25 mouse cellular contexts compared by ENCODE assay signal in the genomic region with DNA sequence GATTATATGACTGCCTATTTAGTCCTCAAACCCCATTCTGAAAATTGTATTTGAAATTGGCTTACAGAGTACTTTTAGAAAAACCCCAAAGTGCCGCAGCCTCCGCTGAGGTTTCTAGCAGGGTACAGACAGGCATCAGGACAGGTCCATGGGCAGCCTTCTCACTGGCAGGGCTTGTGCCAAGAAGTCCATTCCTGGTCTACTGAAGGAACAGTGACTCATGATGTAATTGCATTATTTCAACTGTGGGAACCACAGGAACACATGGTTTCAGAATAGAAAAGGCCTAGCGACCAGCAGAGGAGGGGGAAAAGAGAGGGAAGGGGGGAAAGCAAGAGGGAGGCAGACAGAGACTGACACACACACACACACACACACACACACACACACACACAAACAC.
DNase-seq lines count a peak whose midpoint lies in the region; ATAC-seq and TF ChIP-seq lines count a peak whose summit lies in the region.
"Had no signal": no experiment of that assay in that cellular context is flagged by ENCODE, and none has a peak within 500 bp of the region (broad histone marks: within the 10 kb centered on the region; RNA-seq: fewer than 3 reads in every experiment).

No protein-coding gene starts in this region.

- no peak overlapping the region for H3K4me3 ChIP-seq in lung, postnatal 0 days (ENCODE audit: low read depth, low read length)
- H3K4me3 ChIP-seq in midbrain, embryonic 14.5 days (replicated peaks; ENCODE audit: low read depth, low read length) = no peak overlapping the region
- no peak overlapping the region for H3K4me3 ChIP-seq in layer of hippocampus, adult 2 months
- H3K4me3 ChIP-seq: forebrain, embryonic 15.5 days; heart, adult 2 months; heart, embryonic 13.5 days; hindbrain, embryonic 12.5 days; kidney, embryonic 15.5 days; limb, embryonic 13.5 days; liver, embryonic 12.5 days; midbrain, embryonic 12.5 days had no signal

- peak; percentile 8 to 18 for DNase-seq in cerebellum, postnatal 14 days
- no peak for DNase-seq in cerebellum, adult 11 months
- peak; percentile 27 for DNase-seq in lung, postnatal 0 days (ENCODE audit: low spot score)
- no peak for DNase-seq in lung, postnatal 4 days
- DNase-seq in brain, embryonic 14.5 days (ENCODE audit: low read depth) = peak; percentile 39
- DNase-seq in midbrain, embryonic 14.5 days = no peak
- DNase-seq in layer of hippocampus, adult 2 months (ENCODE audit: low spot score in 2 of 2) = no peak
- DNase-seq: B cell, adult 2 months; cerebellum, adult 9-10 months; embryo, embryonic 11 days; gastrocnemius, postnatal 36 days; heart, adult 2 months; heart, postnatal 14 days; kidney, adult 11 months; kidney, postnatal 36 days; lung, adult 18-20 months; lung, postnatal 14 days; thymus, adult 18-20 months had no signal

- no peak overlapping the region for H3K4me2 ChIP-seq in lung, postnatal 0 days (replicated peaks; ENCODE audit: low read depth, low read length)
- no peak overlapping the region for H3K4me2 ChIP-seq in midbrain, embryonic 14.5 days (ENCODE audit: low read length)
- H3K4me2 ChIP-seq: forebrain, embryonic 15.5 days; heart, embryonic 13.5 days; hindbrain, embryonic 12.5 days; kidney, embryonic 15.5 days; limb, embryonic 13.5 days; liver, embryonic 12.5 days; midbrain, embryonic 12.5 days had no signal

- 85% methylated on average over 3 of the region's 3 CpGs for WGBS in lung, postnatal 0 days
- 94% methylated on average over 3 of the region's 3 CpGs for WGBS in midbrain, embryonic 14.5 days

- no peak for ATAC-seq in lung, postnatal 0 days
- ATAC-seq in midbrain, embryonic 14.5 days (ENCODE audit: low FRiP score, low TSS enrichment) = no peak
- ATAC-seq: forebrain, embryonic 15.5 days; liver, embryonic 12.5 days had no signal

- no peaks in the 10 kb centered on the region for H3K27me3 ChIP-seq in lung, postnatal 0 days (replicated peaks; ENCODE audit: insufficient read depth, low read length)
- no peaks in the 10 kb centered on the region for H3K27me3 ChIP-seq in midbrain, embryonic 14.5 days (ENCODE audit: control insufficient read depth, insufficient read depth, low read length)
- H3K27me3 ChIP-seq: forebrain, embryonic 15.5 days; heart, embryonic 13.5 days; hindbrain, embryonic 12.5 days; kidney, embryonic 15.5 days; limb, embryonic 13.5 days; liver, embryonic 12.5 days; midbrain, embryonic 12.5 days had no signal

- TF ChIP-seq EP300 in lung, postnatal 0 days (IDR thresholded peaks at IDR 0.05) = no peak

- H3K9ac ChIP-seq in lung, postnatal 0 days (replicated peaks; ENCODE audit: low read depth) = no peak overlapping the region
- H3K9ac ChIP-seq in midbrain, embryonic 14.5 days (replicated peaks; ENCODE audit: low read length) = no peak overlapping the region
- H3K9ac ChIP-seq: forebrain, embryonic 15.5 days; heart, embryonic 13.5 days; hindbrain, embryonic 12.5 days; kidney, embryonic 15.5 days; limb, embryonic 13.5 days; liver, embryonic 12.5 days; midbrain, embryonic 12.5 days had no signal

- H3K4me1 ChIP-seq in lung, postnatal 0 days (ENCODE audit: insufficient read depth, low read depth, low read length) = no peaks in the 10 kb centered on the region
- no peaks in the 10 kb centered on the region for H3K4me1 ChIP-seq in midbrain, embryonic 14.5 days (ENCODE audit: control insufficient read depth, insufficient read depth, low read length)
- H3K4me1 ChIP-seq: heart, embryonic 13.5 days; hindbrain, embryonic 12.5 days; kidney, embryonic 15.5 days; limb, embryonic 13.5 days; liver, embryonic 12.5 days; midbrain, embryonic 12.5 days had no signal

- no peak for TF ChIP-seq CTCF in lung, postnatal 0 days (IDR thresholded peaks at IDR 0.05)
- TF ChIP-seq CTCF in brain, embryonic 14.5 days (IDR thresholded peaks at IDR 0.05; ENCODE audit: borderline replicate concordance, extremely low read depth, insufficient read depth, insufficient read length) = no peak
- no peak for TF ChIP-seq CTCF in layer of hippocampus, adult 2 months (conservative IDR thresholded peaks at IDR 0.05)

- H3K27ac ChIP-seq in lung, postnatal 0 days (ENCODE audit: low read length) = no peak overlapping the region
- no peak overlapping the region for H3K27ac ChIP-seq in midbrain, embryonic 14.5 days (replicated peaks; ENCODE audit: low read depth, low read length)
- H3K27ac ChIP-seq in layer of hippocampus, adult 2 months = no peak overlapping the region
- H3K27ac ChIP-seq: forebrain, embryonic 15.5 days; heart, adult 2 months; heart, embryonic 13.5 days; hindbrain, embryonic 12.5 days; kidney, embryonic 15.5 days; limb, embryonic 13.5 days; liver, embryonic 12.5 days; midbrain, embryonic 12.5 days had no signal

- no peaks in the 10 kb centered on the region for H3K9me3 ChIP-seq in lung, postnatal 0 days (ENCODE audit: low read length)
- H3K9me3 ChIP-seq in midbrain, embryonic 14.5 days (ENCODE audit: control insufficient read depth, low read length) = no peaks in the 10 kb centered on the region
- H3K9me3 ChIP-seq: forebrain, embryonic 15.5 days; heart, embryonic 13.5 days; hindbrain, embryonic 12.5 days; kidney, embryonic 15.5 days; limb, embryonic 13.5 days; liver, embryonic 12.5 days; midbrain, embryonic 12.5 days had no signal

- no peak for TF ChIP-seq POLR2A in brain, embryonic 14.5 days (IDR thresholded peaks at IDR 0.05; ENCODE audit: borderline replicate concordance, extremely low read depth, insufficient read depth, insufficient read length, poor library complexity, severe bottlenecking)

- H3K36me3 ChIP-seq in lung, postnatal 0 days (ENCODE audit: insufficient read depth, low read length) = no peaks in the 10 kb centered on the region
- H3K36me3 ChIP-seq in midbrain, embryonic 14.5 days (ENCODE audit: control insufficient read depth, insufficient read depth, low read length) = no peaks in the 10 kb centered on the region
- H3K36me3 ChIP-seq: forebrain, embryonic 15.5 days; heart, embryonic 13.5 days; hindbrain, embryonic 12.5 days; kidney, embryonic 15.5 days; limb, embryonic 13.5 days; liver, embryonic 12.5 days; midbrain, embryonic 12.5 days had no signal

Comparison
In these comparisons a context has a peak if more than half of its experiments do, and no peak if none do; other contexts are left out.
1. DNase-seq: peak in cerebellum, postnatal 14 days (2 of 2), lung, postnatal 0 days (single experiment) and brain, embryonic 14.5 days (single experiment); none in cerebellum, adult 11 months (single experiment), lung, postnatal 4 days (0 of 2), midbrain, embryonic 14.5 days (single experiment) and layer of hippocampus, adult 2 months (0 of 2).